Mouse (Mus musculus) adrenal gland, adult 2 months (tissue): Measurements from ENCODE around the gene Apc2. TPM values are rescaled to one million over a fixed set of nuclear protein-coding genes. Genes with fewer than 3 reads are reported as not detected.
"Not testable (repeated sequence)": the region's sequence is repeated elsewhere in the genome, so short reads cannot be mapped to it uniquely, and the experiment has no call there.

Experiments used
- DNase-seq: peaks from one replicate; pipeline ENCODE4 v3.0.0; 2021
- long read RNA-seq: library from polyadenylated mRNA; stranded (forward); transcript quantifications from one replicate; pipeline ENCODE4 v2.0.0, GENCODE M21; 2021
- polyA plus RNA-seq: library from polyadenylated mRNA; depleted of rRNA; stranded (reverse); fragments of >200 nt; gene quantifications from 2 replicates; pipeline ENCODE4 v1.2.3, GENCODE M21; 2012; rRNA removed
- total RNA-seq, 2 experiments: library from RNA; stranded (reverse); gene quantifications; 2 replicates each; pipeline ENCODE4 v1.2.3; 2021

The Apc2 gene
- total RNA-seq = 1 to 10 TPM in 1 of 2 experiments, under 1 TPM in 1; 0.72 to 3.0 TPM
- polyA plus RNA-seq = 2.5 and 4.0 TPM in 2 replicates
- long read RNA-seq = 0 reads

GRCm38 (mm10) chr10:80295618-80296425 is at the start of gene Apc2:
Gene Apc2, plus strand, starts transcription at chr10:80295977.
- peak; percentile 84 for DNase-seq

DNA sequence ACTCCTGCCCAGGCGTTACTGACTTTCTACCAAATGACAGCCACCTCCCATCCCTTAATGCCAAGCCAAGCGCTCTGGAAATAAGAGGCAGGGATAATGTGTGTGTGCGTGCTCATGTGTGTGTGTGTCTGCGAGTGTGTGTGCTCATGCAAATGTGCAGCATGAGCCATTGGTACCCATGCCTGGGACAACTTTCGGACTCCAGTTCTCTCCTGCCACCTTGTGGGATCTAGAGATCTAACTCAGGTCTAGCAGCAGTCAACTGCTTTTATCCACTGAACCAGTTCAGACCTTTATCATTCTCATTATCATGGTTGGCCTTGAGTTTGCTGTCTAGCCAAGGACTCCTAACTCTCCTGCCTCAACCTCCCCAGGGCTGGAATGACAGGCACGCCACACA is 47.9 kb upstream of the Apc2 start:
- DNase-seq = no peak

GRCm38 (mm10) chr10:80248437-80248836 is 47.3 kb upstream of the Apc2 start:
- DNase-seq = not testable (repeated sequence)

DNA sequence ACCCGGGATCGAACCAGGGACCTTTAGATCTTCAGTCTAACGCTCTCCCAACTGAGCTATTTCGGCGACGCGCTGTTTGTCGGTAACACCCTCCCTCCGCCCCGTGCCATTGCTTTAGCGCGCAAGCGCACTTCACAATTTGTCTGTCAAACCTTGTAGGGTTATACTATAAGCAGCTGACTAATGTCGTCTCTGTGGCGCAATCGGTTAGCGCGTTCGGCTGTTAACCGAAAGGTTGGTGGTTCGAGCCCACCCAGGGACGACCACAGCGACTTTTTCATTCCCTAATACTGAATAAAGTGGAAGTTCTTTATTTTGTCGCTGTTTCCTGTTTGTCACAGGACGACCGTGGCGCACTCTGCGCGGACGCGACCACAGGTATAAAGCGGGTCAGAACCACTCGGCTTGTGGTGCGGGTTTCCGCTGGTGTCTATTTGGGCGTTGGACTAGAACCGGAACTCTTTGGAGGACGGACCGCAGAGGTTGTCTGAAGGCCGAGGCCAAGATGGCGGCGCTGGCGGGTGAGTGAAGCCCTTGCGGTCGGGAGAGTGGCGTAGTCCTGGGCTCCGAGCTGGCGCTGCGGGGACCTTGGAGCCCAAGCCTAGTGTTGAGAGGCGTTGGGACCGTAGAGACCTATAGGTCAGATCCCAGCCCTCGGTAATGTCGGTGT is 46.7 kb upstream of the Apc2 start, which contains the start of gene Ndufs7:
Gene Ndufs7 (plus strand): TSS at position 151 of the 670 bp plus-strand sequence.
- peak; percentile 95 for DNase-seq

- no peak for DNase-seq
These were observed 45.7 kb upstream of the Apc2 start for GRCm38 (mm10) chr10:80250059-80250458.

DNA sequence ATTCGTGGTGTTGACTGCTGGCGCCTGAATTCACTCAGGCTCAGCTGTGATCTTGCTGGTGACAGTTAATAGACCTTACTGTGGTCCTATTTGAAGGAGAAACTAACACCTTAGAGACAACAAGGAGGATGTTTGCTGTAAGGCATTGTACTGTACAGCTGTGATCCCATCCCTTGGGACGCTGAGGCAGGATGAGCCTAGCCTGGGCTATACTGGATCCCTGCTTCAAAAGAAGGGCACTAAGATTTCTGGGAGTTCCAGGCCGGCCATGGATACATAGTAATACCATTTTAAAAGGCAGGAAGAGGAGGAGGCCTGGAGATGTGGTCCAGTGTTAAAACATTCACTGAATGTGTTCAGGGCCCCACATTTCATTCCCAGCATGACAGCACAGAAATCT is 45.2 kb upstream of the Apc2 start:
- no peak for DNase-seq

GRCm38 (mm10) chr10:80252011-80252410 is 43.8 kb upstream of the Apc2 start:
- no peak for DNase-seq

GRCm38 (mm10) chr10:80252493-80253274 is 43.1 kb upstream of the Apc2 start:
- no peak for DNase-seq

DNA sequence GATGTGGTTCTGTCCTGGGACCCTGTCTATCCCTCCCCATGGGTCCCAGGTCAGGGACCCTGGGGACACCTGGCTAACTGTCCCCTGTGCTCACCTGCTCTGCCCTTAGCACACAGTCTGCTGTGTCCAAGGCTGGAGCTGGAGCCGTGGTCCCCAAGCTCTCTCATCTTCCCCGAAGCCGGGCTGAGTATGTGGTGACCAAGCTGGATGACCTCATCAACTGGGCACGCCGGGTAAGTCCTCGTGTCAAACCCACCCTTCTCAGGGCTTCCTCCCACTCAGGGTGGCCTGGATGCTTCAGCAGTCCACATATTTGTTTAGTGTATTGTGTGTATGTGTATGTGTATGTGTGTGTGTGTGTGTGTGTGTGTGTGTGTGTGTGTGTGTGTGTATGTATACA is 42.2 kb upstream of the Apc2 start:
- no peak for DNase-seq

- DNase-seq = no peak
These were observed 41.2 kb upstream of the Apc2 start for GRCm38 (mm10) chr10:80254331-80255297.

GRCm38 (mm10) chr10:80255881-80256535 is 39.8 kb upstream of the Apc2 start:
- DNase-seq = peak; percentile 88

DNA sequence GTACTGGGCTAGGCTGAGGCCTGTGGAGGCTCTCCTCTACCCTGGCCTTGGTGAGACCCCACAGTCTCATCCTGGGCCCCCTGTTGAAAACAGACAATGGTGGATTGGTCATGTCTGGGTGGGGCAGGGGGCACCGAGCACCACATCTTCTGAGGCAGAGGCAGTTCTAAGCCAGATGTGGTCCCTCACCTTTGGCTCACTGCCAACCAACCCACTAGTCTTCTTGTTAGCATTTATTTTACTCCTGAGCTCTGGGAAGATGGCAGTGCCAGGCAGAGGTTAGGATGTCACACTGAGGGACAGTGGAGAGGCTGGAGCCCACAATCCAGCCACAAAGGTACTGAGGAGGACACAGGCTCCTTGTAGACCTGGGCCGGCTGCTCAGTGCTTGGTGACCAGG is 37.8 kb upstream of the Apc2 start:
- no peak for DNase-seq

DNA sequence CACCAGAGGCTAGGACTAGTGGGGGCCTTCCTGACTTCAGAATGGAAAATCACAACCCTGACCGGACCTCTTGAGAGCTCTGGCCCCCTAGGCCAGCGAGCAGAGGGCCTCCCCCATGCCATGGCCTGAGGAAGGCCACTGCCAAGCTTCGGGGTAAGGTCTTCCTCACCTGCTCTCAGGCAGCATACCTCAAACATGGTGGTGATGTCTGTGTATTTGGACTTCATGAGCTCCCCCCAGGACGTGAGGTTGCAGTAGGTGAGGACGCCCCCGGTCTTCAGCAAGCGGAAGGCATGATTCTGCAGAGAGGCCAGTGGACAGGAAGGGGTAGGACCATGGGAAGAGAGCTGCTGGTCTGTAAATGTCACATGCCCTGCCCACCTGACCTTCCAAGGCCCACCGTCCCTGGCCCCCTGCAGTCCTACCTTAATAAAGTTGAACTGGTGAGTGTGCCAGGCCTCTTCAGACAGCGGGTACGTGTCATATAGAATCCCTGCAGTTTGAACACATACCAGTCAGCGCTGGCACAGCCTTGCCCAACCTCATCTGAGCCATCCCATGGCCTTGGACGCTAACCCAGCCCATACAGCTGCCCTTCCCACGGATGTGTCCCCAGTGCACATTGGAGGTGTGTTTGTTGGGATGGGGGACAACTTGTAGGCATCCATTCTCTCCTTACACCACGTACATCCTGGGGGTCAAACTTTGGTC is 36.9 kb upstream of the Apc2 start:
- peak; percentile 84 for DNase-seq

GRCm38 (mm10) chr10:80259463-80259805 is 36.3 kb upstream of the Apc2 start:
- DNase-seq = peak; percentile 75

DNA sequence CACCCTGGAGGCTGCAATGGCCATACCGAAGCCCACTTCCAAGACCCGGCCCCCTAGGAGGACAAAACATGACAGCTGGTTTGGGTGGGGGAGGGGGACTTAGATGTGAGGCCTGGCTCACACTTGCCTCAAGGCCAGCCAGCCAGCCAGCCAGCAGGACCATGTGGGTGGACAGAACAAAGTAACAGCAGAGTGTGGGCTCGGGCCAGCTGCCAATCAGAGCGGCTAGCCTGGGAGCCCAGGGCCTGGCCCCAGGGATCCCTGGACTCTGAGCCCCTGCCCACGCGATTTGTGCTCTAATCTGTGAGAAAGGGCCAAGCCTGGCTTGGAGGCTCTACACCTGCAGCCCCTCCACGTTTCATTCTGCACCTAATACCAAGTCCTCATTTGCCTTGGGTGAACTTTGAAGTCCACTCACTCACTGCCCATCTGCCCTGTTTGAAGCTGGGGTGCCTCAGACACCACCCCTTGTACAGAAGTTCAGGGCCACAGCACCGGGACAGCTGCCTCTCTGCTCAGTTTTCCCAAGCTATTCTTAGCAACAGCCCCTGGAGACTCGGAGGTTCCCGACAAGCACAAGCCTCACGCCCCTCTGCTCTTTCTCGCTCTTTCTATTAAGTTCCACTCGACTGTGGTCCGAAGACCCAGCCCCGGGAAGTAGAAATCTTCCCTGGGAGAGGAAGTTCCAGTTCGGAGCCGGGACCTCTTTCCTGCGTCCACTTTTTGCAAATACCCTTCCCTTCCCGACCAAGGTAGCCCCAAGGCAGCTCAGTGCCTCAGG is 35.7 kb upstream of the Apc2 start:
- DNase-seq = peak; percentile 91

- DNase-seq = peak; percentile 99
These were observed 34.9 kb upstream of the Apc2 start, which contains the start of the genes Gamt and Dazap1 for GRCm38 (mm10) chr10:80260642-80261584. Gene Gamt, minus strand, starts transcription at chr10:80261012. Gene Dazap1, plus strand, starts transcription at chr10:80261486.

GRCm38 (mm10) chr10:80261585-80261968 is 34.2 kb upstream of the Apc2 start:
- DNase-seq = peak; percentile 99

DNA sequence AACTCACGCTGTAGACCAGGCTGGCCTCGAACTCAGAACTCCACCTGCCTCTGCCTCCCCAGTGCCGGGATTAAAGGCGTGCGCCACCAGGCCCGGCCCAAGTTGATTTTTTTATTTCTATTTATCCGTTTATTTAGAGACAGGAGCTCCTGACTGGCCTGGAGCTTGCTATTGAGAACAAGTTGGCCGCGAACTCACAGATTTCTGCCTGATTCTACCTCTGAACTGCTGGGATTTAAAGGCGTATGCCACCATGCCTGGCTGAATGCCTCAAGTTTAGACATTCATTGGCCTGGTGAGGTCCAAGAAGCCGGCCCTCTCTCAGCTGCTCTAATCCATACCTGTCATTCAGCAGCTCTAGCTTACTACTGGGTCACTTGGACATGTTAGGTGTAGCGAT is 33.6 kb upstream of the Apc2 start:
- DNase-seq = no peak
